In the genomic region with DNA sequence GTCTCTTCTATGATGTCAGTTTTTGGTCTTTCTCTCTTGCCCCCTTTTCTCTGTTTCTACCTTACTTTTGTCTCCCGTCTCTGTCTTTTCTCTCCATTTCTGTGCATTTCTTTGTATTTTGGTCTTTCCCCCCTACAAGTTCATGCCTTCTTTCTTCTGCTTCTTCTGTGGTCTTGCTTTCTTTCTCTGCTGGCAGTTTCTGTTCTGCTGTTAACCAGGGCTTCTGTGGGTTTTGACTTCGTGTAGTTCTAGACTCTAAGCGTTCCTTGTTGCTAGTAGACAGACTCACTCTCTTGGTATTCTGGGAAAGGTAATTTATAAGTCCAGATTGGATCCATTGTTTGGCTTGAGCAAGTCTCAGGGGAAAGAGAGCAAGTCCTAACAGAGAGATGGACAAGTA, we compare ENCODE assay signal across 24 mouse cellular contexts. TPM values are rescaled to one million over a fixed set of nuclear protein-coding genes. Genes with fewer than 3 reads are reported as not detected.
"Had no signal": no experiment of that assay in that cellular context is flagged by ENCODE, and none has a peak within 500 bp of the region (broad histone marks: within the 10 kb centered on the region; RNA-seq: fewer than 3 reads in every experiment).

No protein-coding gene starts in this region.

- H3K9ac ChIP-seq: limb, embryonic 12.5 days; liver, embryonic 12.5 days; liver, embryonic 15.5 days; lung, embryonic 15.5 days; midbrain, embryonic 13.5 days had no signal

- H3K4me2 ChIP-seq: limb, embryonic 12.5 days; liver, embryonic 12.5 days; liver, embryonic 15.5 days; lung, embryonic 15.5 days; midbrain, embryonic 13.5 days had no signal

- H3K4me3 ChIP-seq: left cerebral cortex, adult 2 months; limb, embryonic 12.5 days; liver, embryonic 12.5 days; liver, embryonic 15.5 days; lung, embryonic 15.5 days; megakaryocyte, embryonic 14.5 days; midbrain, embryonic 10.5 days; midbrain, embryonic 13.5 days; myocyte had no signal

- H3K27ac ChIP-seq: left cerebral cortex, adult 2 months; limb, embryonic 12.5 days; liver, embryonic 12.5 days; liver, embryonic 15.5 days; lung, embryonic 15.5 days; midbrain, embryonic 10.5 days; midbrain, embryonic 13.5 days; stomach, postnatal 0 days had no signal

- H3K4me1 ChIP-seq: limb, embryonic 12.5 days; lung, embryonic 15.5 days; midbrain, embryonic 10.5 days; midbrain, embryonic 13.5 days had no signal

- H3K9me3 ChIP-seq: limb, embryonic 12.5 days; liver, embryonic 12.5 days; liver, embryonic 15.5 days; lung, embryonic 15.5 days; midbrain, embryonic 13.5 days had no signal

- DNase-seq: kidney, postnatal 10 days; layer of hippocampus, adult 9-11 months; layer of hippocampus, postnatal 36 days; liver; lung, postnatal 10 days; right cerebral cortex, postnatal 4 days; thymus, adult 2 months; thymus, postnatal 14 days; thymus, postnatal 4 days had no signal

- H3K36me3 ChIP-seq: liver, embryonic 15.5 days had no signal

- ATAC-seq: intestine, embryonic 16.5 days; liver, embryonic 12.5 days; midbrain, embryonic 13.5 days; midbrain, embryonic 16.5 days had no signal

- H3K27me3 ChIP-seq: limb, embryonic 12.5 days; liver, embryonic 12.5 days; lung, embryonic 15.5 days; megakaryocyte, embryonic 14.5 days; midbrain, embryonic 13.5 days had no signal

RNA-seq across cellular contexts. Expression of a gene that starts 49.6 kb away (rescaled TPM):
- total RNA-seq: layer of hippocampus, postnatal 36 days; left cerebral cortex, postnatal 10 days; monocyte, adult 5-6 weeks had no signal
- polyA plus RNA-seq: neural tube, embryonic 14.5 days had no signal
